Mouse (Mus musculus) G1E (cell line): ENCODE data around the gene Lamp1.

ENCODE experiments used
- CTCF ChIP-seq: IDR thresholded peaks from 2 replicates; pipeline ENCODE4 v1.5.1; 2012; ENCODE audit warnings: low read depth, low read length, inconsistent platforms, mixed read lengths
- GATA1 ChIP-seq: IDR thresholded peaks from 2 replicates; pipeline ENCODE4 v1.6.1; 2012; ENCODE audit warnings: borderline replicate concordance, low read length, inconsistent platforms, mixed read lengths
- GATA2 ChIP-seq: IDR thresholded peaks from 2 replicates; pipeline ENCODE4 v1.6.1; 2012; ENCODE audit warnings: low read depth, low read length, inconsistent platforms, borderline replicate concordance
- POLR2AphosphoS5 ChIP-seq: IDR thresholded peaks from 2 replicates; pipeline ENCODE4 v1.6.1; 2012; ENCODE audit warnings: low read depth, low read length, inconsistent platforms; ENCODE audit not compliant: insufficient replicate concordance
- TAL1 ChIP-seq: conservative IDR thresholded peaks from 2 replicates; pipeline ENCODE4 v1.6.1; 2012; ENCODE audit warnings: low read depth, low read length, inconsistent platforms, mixed read lengths

DNA sequence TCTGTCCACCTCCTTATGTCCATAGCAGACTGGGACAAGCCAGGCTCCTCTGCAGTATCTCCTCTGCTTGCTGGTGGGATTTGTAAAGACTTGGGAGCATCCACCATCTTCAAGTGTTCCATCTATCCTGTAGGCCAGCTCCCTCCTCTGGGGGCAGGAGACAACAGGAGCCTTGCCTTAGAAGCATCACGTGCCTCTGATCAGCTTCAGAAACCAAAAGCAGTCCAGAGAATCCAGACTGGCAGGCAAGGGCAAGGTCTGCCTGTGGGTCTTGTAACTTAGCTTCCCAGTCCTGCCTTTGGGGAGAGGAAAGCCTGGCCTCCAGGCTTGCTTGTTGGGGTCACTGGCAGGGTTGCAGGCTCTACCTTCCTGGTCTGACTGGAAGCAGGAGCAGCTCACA is 16.7 kb downstream of the Lamp1 start:
- no peak for TF ChIP-seq CTCF
- no peak for TF ChIP-seq GATA1
- TF ChIP-seq TAL1: no peak
- TF ChIP-seq GATA2: no peak
- TF ChIP-seq POLR2AphosphoS5: no peak
